Mouse (Mus musculus) kidney, postnatal 4 days (tissue): ENCODE results near the gene Rhou.
A peak's percentile ranks its signal among the peaks of the same experiment; 100 is the strongest.

Experiments used
- DNase-seq, 2 experiments: peaks; one replicate each; pipeline ENCODE4 v3.0.0; 2021; ENCODE audit warnings: mixed read lengths in 2 of 2

Rhou gene

GRCm38 (mm10) chr8:123697329-123697728 is 43.6 kb downstream of the Rhou start:
- DNase-seq = no peak

GRCm38 (mm10) chr8:123700399-123701070 is 46.8 kb downstream of the Rhou start:
- no peak for DNase-seq

- peak; percentile 79 to 84 for DNase-seq
These were observed 48.3 kb downstream of the Rhou start for GRCm38 (mm10) chr8:123701952-123702587.

GRCm38 (mm10) chr8:123705376-123705775 is 51.6 kb downstream of the Rhou start:
- no peak for DNase-seq

- DNase-seq = no peak
These were observed 53.4 kb downstream of the Rhou start for GRCm38 (mm10) chr8:123707137-123707536.

- no peak for DNase-seq
These were observed 55.0 kb downstream of the Rhou start for GRCm38 (mm10) chr8:123708729-123709128.

GRCm38 (mm10) chr8:123710335-123710734 is 56.6 kb downstream of the Rhou start:
- DNase-seq = no peak
